Mouse (Mus musculus) erythroblast, adult 5-6 weeks (primary cell): ENCODE measurements around the gene Agl. TPM values are rescaled to one million over a fixed set of nuclear protein-coding genes. Genes with fewer than 3 reads are reported as not detected.
A peak's percentile ranks its signal among the peaks of the same experiment; 100 is the strongest.
"Not testable (repeated sequence)": the region's sequence is repeated elsewhere in the genome, so short reads cannot be mapped to it uniquely, and the experiment has no call there.

Source experiments
- ATAC-seq: replicated peaks from 2 replicates; pipeline ENCODE4 v1.8.0; 2016; ENCODE audit warnings: moderate number of reproducible peaks, mild to moderate bottlenecking, moderate TSS enrichment, inconsistent platforms; ENCODE audit not compliant: poor library complexity, low FRiP score, severe bottlenecking
- total RNA-seq, 2 experiments: library from RNA; stranded (forward) in 1 of 2; stranded (reverse) in 1 of 2; fragments of 150-400 nt in 1 of 2; fragments of 200-764, 138-1000 nt in 1 of 2; gene quantifications; 2 replicates each; pipeline versions ENCODE4 v1.2.3 to v1.2.4; 2015 to 2017; ENCODE audit warnings: low replicate concordance in 2 of 2

Gene Agl
- total RNA-seq, 2 experiments from 2014 or later: 3.3 to 3.9 TPM

DNA sequence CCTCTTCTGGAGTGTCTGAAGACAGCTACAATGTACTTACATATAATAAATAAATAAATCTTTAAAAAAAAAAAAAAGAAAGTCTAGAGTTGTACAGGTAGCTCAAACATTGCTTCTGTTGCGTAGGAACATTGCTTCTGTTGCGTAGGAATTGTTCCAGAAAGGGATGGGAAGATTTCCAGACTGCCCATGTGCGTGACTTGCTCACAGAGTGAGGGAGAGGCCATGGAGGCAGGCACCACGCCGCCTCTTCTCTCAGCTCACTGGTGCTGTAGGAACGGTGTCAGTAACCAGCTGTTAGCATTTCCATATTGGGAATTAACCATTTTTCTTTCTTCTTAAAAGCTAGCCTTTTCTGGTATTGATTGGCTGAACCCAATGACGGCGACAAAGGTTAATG is 55.1 kb downstream of the Agl start:
- ATAC-seq: no peak

DNA sequence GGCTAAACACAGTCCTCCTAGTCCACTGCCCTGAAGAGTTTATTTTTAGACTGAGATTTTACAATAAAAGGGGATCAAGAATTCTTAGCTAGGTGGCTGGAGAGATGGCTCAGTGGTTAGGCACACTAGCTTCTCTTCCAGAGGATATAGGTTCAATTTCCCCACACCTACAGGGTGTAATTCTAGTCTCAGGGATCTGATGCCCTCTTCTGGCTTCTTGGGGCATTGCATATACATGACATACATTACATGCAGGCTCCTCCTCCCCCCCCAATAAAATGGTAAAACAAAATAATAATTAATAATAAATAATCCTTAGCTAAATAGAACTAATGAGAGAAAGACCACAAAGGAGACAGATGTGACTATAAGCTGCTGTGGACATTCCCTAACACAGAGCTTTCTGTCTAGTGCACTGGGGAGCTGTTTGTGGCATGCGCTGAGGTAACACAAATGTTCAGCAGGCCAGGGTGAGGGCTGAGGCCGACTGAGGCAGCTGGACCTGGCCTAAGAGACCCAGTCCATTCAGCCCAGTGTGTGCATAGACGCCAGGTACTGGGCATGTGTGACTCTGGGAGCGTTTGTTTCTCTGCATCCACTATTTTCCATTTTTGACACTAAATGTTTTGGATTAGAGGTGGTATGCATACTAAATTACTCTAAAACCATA is 56.6 kb downstream of the Agl start:
- peak; percentile 83 for ATAC-seq

DNA sequence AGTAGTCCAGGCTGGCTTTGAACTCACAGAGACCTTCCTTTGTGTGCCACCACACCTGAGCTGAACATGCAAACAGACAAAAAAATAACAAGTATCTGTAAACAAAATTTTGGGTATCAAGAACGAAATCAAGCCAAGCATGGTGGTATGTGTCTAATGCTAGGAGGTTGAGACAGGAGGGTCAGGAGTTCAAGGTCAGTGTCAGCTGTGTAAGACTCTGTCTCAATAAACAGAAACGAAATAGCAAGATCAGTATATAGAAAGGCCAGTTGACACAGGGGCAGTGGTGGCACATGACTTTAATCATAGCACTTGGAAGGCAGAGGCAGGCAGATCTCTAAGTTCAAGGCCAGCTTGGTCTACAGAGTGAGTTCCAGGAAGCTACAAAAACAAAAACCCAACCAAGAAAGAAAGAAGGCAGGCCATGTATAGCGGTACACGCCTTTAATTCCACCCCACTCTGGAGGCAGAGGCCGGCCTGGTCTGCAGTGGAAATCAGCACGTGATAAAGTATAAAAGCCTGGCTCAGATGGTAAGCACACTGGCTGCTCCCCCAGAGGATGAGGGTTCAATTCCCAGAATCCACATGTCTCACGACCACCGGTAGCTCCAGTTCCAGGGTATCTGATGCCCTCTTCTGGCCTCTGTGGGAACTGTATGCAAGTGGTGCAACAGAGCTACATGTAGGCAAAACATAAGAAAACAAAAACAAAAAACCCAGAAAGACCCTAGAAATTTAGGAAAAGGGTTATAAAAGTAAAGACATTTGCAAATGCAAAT is 59.4 kb downstream of the Agl start:
- peak; percentile 63 for ATAC-seq

DNA sequence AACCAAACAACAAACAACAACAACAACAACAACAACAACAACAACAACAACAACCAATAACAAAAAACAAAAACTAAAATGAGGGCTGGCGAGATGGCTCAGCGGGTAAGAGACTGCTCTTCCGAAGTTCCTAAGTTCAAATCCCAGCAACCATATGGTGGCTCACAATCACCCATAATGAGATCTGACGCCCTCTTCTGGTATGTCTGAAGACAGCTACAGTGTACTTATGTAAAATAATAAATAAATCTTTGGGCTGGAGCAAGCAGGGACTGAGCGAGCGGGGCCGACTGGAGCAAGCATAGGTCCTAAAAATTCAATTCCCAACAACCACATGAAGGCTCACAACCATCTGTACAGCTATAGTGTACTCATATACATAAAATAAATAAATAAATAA is 60.3 kb downstream of the Agl start:
- not testable (repeated sequence) for ATAC-seq

DNA sequence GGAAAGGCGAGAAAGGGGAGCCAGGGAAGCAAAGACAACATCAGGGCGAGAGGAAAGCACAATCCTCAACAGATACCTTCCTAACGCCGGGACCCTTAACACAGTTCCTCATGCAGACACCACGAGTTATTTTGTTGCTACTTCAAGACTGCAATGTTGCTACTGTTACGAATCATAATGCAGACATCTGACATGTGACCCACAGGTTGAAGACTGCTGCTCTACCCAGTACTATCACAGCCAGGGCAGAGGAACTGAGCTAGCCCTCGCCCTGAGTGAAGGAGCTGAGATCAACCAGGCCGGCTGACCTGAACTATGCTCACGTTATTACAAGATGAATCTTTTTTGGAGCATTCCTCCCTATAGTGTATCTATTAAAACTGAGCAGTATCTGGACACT is 67.0 kb downstream of the Agl start:
- ATAC-seq: no peak

DNA sequence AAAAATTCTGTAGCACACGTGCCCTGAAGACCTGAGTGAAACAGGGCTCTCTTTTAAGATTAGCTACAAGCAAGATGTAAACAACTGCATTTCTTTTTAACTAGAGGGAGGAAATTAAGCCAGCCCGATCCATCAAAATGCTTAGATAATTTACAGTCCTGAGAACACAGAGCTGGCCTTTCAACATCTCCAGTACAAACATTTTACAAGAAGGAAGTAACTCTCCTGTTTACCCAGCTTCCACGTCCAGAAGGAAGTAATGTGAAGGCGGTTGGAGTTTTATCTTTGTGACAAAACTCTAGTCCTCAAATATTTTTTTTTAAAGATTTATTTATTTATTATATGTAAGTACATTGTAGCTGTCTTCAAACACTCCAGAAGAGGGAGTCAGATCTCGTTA is 67.9 kb downstream of the Agl start:
- no peak for ATAC-seq

DNA sequence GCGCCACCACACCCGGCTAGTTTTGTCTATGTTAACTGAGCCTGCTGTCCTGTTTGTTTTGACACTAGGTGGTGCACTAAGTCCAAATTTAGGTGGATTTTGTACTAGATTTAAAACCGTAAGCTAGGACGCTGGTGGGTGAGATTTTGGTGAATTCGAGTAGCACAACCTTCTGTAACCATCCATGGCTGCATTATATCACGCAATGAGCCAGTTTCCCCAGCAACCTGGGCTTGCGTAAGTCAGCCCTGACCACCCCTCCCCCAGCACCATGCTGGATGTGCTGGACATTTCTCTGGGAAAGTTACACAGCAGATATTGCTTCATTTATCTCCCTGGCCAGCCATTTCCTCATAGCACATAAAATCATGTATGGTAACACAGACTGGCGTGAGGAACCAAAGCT is 70.6 kb downstream of the Agl start:
- no peak for ATAC-seq

DNA sequence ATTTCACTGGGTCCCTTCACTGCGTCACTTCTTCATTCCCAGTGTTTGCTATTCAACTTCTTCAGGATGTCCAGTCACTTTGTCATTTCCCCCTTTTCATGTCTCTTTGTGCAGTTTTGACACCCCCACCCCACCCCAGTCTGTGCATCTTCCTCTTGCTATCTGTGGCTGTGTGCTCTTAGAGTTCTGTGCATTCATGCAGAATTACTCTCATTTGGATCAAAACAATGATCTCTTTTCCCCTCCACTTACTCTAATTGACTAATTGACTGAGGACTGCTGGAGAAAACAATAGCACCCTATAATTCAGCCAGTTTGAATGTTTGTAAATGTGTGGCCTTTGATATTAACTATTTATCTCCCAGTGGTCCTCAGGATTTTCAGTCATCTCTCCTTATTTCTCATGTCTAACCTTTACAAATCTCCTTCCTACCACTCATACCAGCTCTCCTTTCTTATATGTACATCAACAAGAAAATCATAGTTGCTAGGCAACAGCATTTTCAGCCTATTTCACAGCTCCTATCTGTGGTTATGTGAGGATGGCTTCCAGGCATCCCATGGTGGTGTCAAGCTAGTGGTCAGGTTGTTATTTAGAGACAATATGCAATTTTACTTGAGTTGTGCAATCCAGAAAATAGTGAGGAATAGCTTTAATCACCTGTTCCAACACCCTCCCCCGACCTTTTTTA is 78.3 kb downstream of the Agl start:
- ATAC-seq: no peak

DNA sequence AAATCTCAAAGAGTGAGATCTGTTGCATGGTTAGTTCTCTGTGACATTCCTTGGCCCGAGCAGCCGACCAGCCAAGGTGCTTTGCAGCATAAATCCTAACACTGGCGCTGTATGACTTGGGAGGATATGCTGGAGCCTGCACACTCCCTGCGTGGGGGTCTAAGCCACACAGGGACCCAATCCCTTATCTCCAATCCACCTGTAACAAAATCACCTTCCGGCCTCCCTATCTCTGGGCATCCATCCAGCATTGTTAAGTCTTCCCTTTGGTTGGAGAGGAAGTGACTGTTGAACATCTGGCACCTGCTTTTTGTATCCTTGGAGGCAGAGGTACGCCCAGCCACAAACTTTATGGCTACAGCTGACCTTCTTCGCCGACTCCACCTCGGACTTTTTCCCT is 81.2 kb downstream of the Agl start:
- ATAC-seq: no peak

DNA sequence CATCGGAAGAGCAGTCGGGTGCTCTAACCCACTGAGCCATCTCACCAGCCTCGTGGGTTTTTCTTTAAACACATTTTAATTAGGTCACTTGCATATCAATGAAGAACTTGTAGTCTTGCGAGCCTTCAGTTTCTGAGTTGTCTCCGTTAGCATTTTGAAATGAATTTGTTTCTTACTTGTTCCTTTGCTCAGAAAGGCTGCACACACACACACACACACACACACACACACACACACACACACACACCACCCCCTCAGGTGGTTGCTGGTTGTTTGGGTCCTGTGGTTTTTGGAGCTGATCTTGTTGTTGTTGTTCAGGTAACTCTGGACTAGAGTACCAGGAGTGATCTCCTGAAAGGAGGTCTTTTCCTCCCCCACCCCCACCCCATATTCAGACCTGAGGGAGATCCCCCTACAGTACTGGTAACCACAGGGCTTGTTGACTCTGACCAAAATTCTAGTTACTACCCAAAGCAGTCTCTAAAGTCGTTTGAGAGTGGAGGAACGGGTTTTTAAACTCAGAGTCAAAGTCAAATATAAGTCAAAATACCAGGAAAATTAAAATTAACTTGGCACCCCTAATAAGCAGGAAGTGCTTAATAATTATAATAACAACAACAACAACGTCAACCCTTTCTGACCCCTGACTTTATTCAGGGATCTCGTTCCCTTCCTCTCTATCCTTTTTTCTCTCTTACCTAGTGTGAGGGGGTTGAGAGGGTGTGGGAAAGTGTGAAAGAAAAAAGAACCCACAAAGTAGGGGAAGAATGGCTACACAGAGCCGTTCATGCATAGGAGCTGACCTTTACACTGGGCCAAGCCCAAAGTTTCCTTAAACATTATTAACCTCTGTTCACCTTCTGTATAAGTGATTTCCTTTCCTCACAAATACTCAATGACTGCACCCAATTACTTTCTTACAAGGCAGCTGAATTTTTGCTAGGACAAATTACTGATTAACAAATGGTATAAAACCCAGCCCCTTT is 84.2 kb downstream of the Agl start:
- ATAC-seq: no peak

DNA sequence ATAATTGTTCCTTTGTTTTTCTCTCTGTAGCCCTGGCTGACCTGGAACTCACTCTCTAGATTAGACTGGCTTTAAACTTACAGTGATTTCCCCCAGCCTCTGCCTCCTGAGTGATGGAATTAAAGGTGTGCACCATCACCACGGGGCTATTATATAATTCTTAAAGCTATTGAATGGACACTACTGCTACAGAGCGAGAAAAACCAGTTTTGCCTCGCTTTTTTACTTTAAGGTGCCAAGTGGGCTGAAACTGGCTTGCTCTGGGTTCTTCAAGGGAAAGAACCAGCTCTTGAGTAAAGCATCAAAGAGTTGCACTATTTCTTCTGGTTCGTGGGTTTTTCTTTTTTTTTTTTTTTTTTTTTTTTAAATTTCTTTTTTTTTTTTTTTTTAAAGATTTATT is 85.0 kb downstream of the Agl start:
- no peak for ATAC-seq

DNA sequence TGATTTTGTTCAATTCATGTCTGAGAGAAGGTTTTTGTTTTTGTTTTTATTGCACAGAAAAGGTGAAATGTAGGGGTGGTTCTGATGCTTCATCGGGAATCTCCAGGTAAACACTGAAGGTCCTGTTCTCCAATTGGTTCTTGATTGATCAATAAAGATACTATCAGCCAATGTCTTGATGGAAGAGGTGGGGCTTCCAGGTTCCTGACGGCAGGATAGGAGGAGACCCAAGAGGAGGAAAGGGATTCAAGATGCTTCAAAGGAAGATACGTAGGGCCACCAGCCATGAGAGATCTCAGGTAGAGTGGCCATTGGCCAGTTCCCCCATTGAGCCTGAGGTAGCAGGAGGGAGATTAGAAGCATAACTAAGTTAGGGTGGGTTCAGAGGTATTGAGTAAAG is 89.0 kb downstream of the Agl start:
- ATAC-seq: no peak

DNA sequence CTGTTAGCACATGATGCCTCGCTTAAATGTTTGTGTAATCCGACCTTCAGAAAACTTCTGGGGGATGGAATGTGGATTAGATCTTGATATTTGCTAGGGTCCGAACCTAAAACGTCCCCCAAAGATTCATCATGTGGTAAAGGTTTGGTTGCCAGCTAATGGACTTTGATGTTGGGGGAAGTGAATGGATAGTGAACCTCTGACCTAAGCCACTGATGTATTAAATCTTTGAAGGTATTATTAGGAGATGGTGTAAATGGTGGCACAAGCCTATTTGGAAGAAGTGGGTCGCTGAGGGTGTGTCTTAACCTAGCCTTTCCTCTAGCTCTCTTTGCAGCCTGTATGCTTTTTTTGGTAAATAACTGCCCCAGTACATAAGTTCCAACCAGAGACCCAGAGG is 94.9 kb downstream of the Agl start:
- ATAC-seq: no peak

DNA sequence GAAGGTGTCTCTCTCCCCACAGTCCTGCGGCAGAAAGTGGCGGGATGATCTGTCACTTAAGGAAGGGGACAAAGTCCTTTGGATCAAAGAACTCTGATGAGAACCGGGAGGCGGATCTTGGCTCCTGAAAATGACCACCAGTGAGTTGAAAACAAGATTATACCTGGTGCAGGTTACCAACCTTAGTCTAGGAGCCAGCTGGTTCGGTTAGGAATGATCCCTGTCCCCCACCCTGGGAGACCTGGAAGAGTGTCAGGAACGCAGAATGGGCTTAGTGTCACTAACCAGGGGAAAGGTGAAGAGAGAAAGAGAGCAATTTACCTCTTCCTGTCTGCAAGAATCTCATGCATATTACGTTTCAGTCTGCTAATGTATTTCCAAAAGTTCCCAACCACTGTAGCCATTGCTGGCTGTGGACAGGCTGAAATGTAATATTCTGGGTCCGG is 95.5 kb downstream of the Agl start, which contains the start of gene Slc35a3:
Gene Slc35a3, minus strand, starts transcription at position 396 of the 446 bp plus-strand sequence.
- no peak for ATAC-seq

DNA sequence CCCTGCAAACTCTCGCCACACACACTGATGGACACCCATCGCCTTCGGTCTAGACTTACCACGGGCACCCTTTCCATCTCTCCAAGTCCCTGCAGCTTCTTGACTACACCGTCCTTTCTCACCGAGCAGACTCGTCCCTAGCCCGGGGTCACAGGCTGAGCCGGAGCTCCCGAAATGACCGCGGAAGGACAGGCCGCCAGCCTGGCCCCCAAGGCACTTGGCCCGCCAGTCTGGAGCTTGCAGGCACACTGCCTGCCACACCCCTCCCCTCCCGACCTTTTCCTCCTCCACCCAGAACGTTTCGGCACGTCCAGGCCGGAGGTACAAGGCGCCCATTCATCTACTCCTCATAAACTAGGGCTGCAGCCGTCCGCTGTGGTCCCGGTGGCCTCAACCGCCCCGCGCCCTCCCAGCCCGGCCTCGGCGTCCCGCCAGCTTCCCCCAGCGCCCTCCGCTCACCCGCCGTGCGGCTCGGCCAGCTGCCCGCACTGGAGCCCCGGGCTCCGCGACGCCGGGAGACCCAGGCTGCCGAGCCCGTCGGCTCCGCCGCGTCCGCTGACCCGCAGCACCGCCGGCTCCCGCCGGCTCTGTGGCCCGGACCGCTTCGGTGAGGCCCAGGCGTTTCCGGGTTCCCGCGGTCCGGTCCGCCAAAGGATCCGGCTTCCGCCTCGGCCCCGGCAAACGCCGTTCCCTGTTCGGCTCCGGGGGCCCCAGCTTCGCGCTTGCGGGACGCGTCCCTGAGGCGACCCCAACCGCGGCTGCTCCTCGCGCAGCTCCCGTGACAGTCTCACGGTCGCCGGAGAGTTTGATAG is 96.1 kb downstream of the Agl start:
- peak; percentile 97 for ATAC-seq

DNA sequence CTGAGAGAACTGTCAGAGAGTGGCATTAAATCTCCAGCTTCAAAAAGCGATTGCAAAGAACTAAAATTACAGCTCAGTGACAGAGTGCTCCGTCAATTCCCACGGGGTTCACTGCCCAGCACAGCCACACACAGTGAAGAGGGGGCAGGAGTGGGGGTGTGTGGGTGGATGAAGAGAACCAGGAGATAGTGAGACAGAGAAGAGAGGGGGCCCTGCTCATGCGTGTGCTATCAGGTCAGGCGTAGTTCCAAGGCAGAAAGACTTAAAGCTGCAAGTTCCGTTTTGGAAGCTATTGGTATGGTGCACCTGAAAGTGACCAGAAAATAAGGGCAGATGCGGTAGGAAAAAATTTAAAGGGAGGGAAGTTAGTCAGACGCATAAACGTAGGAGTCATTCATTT is 97.0 kb downstream of the Agl start:
- ATAC-seq: peak; percentile 32

DNA sequence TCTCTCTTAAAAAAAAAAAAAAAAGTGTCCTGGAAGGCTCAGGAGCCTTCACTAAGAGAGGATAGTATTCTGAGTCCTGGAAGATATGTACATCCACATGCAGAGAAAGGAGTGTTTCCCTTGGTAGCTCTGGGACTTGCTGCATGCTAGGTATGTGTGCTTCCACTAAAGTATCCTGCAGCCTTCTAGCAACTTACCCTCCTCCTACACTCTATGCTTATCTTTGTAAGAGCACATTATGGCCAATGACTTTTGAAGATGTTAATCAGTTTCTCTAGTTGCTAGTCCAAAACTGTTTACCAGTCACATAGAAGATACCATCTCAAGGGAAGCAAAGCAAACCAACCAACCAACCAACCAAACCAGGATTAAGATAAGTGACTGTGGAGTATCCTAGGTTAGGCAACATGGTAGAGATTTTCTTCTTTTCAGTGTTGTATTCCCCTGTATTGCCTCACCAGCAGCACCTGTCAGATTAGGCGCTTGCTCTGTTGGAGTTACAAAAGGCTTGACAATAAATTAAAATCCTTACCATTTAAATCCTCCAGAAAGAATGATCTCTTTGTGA is 102.2 kb downstream of the Agl start:
- 0 out of 2 replicates have a peak, but pooled peaks have one; percentile 48 for ATAC-seq

DNA sequence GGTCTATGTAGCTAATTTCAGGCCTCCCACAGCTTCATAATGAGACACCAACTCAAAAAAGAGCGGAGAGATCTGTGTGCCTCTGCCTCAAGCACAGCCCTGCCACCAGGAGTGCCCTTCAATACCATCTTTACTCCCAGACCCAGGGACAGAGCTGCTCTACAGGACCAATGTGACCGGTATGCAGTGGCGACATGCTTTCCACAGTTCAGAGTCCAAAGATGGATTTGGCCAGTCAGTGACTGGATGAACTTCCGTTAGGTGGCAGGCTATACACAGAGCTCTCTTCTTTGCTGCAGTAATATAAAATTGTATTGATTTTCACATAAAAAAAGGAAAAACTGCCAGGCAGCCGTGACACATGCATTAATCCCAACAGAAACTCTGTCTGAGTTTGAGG is 104.1 kb downstream of the Agl start:
- ATAC-seq: no peak
